Mouse (Mus musculus): ENCODE data around the gene Ntsr1. TPM values are rescaled to one million over a fixed set of nuclear protein-coding genes. Genes with fewer than 3 reads are reported as not detected.

The Ntsr1 gene
- not detected in 2 replicates for total RNA-seq (2017)

GRCm38 (mm10) chr2:180499741-180500140 is at the start of gene Ntsr1:
TSS of gene Ntsr1 (plus strand) at chr2:180499976.
- no peak for ATAC-seq (replicated peaks; ENCODE audit: low read depth, poor library complexity, severe bottlenecking)

GRCm38 (mm10) chr2:180450529-180450928 is 49.2 kb upstream of the Ntsr1 start:
- no peak for ATAC-seq (replicated peaks; ENCODE audit: low read depth, poor library complexity, severe bottlenecking)

DNA sequence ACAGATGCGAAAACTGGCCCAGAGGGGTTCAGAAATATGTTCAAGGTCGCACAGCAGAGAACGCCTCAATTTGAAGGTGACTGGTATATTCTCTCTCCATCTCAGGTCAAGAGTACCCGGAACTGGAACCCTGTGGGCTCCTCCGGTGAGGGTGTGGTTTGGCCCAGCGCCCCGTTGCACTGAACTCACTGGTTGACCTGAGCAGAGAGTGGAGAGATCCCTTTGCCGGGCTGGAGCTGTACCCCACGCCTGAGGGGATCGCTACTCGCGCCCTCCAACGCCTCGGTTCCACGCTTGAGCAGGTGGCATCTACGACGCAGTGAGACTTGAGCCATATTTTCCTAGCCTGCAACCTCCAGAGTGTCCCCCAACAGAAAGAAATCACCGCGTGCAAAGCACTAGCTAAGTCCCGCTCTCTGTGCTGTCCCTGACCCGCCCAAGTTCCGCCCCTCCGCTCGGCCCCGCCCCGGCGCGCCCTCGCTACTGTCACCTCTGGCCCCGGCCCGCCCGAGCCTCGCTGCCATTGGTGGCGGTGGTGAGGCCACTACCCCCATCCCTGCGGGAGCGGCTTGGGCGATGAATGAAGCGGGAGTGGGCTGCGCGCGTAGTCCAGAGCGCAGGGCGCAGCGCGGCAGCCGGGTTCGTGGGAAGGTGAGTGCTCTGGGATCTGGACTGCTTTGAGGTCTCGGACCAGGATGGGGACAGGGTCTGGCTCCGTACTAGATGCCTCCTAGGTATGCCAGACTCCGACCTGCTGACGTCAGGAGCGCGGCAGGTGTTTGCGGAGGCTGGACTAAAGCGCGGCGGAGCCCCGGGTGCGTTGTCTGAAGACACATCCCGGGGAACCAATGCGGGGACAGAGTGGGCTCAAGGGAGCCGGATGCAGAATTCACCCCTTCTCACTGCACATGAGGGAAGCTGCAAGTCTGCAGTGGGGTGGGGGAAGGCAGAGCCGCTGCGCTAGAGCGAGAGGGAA is 43.8 kb upstream of the Ntsr1 start, which contains the start of gene Slco4a1:
Gene Slco4a1 (plus strand): TSS at position 523 of the 976 bp plus-strand sequence.
- peak; percentile 91 for ATAC-seq (replicated peaks; ENCODE audit: low read depth, poor library complexity, severe bottlenecking)

GRCm38 (mm10) chr2:180456705-180457104 is 43.1 kb upstream of the Ntsr1 start:
- ATAC-seq (replicated peaks; ENCODE audit: low read depth, poor library complexity, severe bottlenecking) = peak; percentile 21

DNA sequence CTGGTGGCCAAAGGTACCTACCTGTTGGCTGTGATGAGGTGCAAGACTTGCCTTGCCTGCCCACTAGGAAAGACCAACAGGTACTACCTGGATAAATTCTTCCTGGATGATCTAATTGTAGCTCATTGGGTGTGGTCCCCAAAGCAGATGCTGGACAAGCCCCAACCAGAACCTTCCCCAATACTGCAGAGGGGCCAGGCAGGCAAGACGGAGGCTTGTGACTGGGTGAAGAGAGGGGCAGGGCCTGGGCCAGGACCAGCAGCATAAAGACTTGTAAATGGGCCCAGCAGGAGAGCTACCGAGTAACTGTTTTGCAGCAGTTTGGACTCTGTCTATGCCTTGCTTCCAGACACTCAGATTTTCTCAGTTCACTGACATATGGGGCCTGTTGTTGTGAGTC is 42.1 kb upstream of the Ntsr1 start:
- no peak for ATAC-seq (replicated peaks; ENCODE audit: low read depth, poor library complexity, severe bottlenecking)

GRCm38 (mm10) chr2:180459437-180459836 is 40.3 kb upstream of the Ntsr1 start:
- no peak for ATAC-seq (replicated peaks; ENCODE audit: low read depth, poor library complexity, severe bottlenecking)

DNA sequence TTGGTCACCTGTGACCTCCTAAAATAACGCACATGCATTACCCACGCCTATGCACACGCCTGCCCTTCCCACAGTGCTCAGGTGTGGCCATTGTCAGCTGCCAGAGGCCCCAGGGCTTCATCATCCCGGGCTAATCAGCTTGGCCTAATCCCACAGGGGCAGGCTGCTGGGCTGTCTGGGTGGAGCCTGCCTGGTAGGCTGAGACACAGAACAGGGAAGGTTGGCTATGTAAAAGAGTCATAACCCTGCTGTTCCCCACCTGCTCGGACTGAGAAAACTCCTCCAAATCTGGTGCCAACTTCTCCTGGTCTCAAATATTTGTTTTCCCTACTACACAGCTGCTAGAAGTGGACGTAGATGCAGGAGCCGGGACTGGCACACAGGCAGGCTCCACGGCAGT is 39.0 kb upstream of the Ntsr1 start:
- ATAC-seq (replicated peaks; ENCODE audit: low read depth, poor library complexity, severe bottlenecking) = no peak

GRCm38 (mm10) chr2:180462593-180462992 is 37.2 kb upstream of the Ntsr1 start:
- no peak for ATAC-seq (replicated peaks; ENCODE audit: low read depth, poor library complexity, severe bottlenecking)

GRCm38 (mm10) chr2:180466505-180466904 is 33.3 kb upstream of the Ntsr1 start:
- no peak for ATAC-seq (replicated peaks; ENCODE audit: low read depth, poor library complexity, severe bottlenecking)

DNA sequence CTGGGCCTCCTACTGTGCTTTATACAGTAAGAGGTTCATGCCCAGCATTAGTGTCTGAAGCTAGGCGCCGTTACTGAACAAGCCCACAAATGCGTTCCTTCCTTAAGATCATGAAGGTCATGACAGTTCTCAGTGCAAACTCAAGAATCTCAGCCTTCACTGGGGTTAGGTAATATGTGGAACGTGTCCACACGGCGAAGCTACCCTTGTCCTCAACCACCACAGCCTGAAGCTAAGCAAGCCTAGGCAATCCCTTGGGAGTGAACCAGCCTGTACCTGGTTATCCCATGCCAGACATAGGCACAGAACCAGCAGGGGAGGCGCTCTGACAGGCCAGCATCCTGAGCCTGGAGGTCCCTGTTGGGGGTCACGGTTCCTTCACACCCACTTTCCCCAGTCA is 30.9 kb upstream of the Ntsr1 start:
- ATAC-seq (replicated peaks; ENCODE audit: low read depth, poor library complexity, severe bottlenecking) = no peak

- no peak for ATAC-seq (replicated peaks; ENCODE audit: low read depth, poor library complexity, severe bottlenecking)
Measured at GRCm38 (mm10) chr2:180469768-180470167, 30.0 kb upstream of the Ntsr1 start.

DNA sequence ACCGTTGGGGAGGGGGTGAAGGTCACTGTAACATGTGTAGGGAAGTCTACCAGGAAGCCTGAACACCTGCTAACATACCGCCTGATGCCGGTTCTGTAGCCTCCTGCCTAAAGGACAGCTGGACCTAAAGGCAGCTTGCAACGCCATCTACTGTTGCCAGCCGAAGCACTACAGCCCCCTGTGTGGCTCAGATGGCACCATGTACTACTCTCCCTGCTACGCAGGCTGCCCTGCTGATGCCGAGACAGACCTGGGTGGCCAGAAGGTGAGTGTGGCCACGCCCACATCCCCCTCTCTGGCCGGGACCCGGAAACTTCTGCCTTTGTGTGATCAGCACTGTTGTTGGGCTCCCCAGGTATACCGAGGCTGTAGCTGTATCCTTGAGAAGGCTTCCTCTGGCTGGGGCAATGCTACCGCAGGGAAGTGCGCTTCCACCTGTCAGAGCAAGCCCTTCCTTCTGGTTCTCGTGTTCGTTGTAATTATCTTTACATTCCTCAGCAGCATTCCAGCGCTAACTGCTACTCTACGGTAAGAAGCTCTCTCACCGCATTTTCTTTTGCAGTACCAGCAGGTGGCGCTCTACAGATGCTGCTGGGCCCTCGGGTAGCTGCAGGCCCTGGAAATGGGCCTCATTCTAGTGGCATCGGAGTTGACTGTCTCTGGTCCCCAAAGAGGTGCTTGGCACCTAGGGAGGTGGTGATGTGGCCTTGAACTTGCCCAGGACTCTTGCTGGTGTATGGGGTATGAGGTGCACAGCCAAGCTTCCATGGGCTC is 27.3 kb upstream of the Ntsr1 start:
- peak; percentile 52 for ATAC-seq (replicated peaks; ENCODE audit: low read depth, poor library complexity, severe bottlenecking)

DNA sequence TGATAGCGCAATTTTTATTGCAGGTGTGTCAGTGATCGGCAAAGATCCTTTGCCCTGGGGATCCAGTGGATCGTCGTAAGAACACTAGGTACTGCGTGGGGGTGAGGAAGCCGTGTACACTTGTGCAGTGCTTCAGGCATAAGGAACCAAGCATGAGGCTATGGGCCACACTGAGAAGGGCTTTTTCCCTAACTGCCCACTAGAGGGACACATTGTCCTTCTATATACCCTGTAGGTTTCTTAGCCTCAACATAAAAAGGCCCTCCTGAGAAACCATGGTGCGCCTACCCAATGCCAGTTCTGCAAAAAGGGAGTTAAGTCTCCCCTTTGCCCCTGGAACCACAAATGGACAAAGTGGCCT is 26.7 kb upstream of the Ntsr1 start:
- peak; percentile 91 for ATAC-seq (replicated peaks; ENCODE audit: low read depth, poor library complexity, severe bottlenecking)

GRCm38 (mm10) chr2:180474864-180475263 is 24.9 kb upstream of the Ntsr1 start:
- no peak for ATAC-seq (replicated peaks; ENCODE audit: low read depth, poor library complexity, severe bottlenecking)

GRCm38 (mm10) chr2:180482274-180482673 is 17.5 kb upstream of the Ntsr1 start:
- no peak for ATAC-seq (replicated peaks; ENCODE audit: low read depth, poor library complexity, severe bottlenecking)

GRCm38 (mm10) chr2:180484882-180485281 is 14.9 kb upstream of the Ntsr1 start:
- no peak for ATAC-seq (replicated peaks; ENCODE audit: low read depth, poor library complexity, severe bottlenecking)

DNA sequence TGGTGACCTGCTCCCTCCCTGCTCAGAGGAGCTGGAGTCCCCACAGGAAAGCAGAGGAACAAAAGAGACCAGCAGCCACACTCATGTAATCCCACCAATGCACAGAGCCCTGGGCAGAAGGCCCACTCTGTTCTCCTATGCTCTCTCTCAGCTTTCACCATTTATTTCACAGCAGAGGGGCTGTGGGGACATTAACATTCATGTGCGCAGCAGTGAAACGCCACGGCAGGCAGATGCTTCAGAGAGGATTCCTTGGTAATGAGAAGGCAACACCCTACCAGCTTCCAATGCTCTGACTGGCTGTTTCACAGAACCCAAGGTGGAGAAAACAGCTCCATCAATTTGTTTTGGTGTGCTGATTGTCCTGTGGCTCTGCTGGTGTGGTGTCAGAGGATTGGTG is 14.5 kb upstream of the Ntsr1 start:
- no peak for ATAC-seq (replicated peaks; ENCODE audit: low read depth, poor library complexity, severe bottlenecking)

DNA sequence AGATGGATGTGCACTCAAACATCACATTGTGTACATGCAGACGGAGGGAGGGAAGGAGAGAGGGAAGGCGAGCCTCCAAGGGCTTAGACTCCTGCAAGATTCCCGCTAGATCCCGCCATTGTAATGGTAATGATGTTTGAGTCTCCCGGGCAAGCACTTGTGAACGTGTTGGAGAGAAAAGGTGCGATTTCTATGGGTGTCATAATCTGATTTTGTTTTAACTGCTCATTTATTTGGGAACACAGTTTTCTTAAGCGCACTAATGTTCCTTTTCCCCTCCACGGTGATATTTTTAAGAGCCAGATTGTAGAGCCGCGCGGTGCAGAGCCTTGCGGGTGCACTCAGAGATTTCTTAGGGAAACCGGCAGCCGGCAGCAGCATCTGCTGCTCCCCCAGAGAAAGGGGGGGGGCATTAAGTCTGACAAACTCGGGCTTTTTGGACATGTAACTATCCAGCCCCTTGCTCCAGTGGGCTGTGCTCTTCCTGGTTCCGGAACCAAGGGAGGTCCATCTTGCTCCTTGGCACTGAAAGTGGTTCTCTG is 11.5 kb upstream of the Ntsr1 start:
- no peak for ATAC-seq (replicated peaks; ENCODE audit: low read depth, poor library complexity, severe bottlenecking)

DNA sequence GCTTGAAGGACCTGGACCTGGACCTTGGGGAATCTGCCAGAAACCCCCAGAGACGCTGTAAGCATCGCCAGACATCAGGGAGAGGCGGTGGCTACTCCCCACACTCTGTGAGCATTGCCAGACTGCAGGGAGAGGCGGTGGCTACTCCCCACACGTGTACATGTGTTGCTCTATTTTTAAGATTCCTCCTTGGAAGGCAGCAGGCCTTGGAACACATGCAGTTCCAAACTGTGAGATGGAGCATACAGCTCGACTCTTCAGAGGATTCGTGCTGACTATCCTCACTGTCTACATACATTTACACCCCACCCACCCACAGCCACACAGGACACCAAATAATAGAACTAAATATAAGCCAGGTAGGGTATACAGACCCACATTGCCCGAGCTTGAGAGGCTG is 3.9 kb upstream of the Ntsr1 start:
- ATAC-seq (replicated peaks; ENCODE audit: low read depth, poor library complexity, severe bottlenecking) = no peak

- no peak for ATAC-seq (replicated peaks; ENCODE audit: low read depth, poor library complexity, severe bottlenecking)
Measured at GRCm38 (mm10) chr2:180500726-180501125, 950 bp downstream of the Ntsr1 start.
